Mouse (Mus musculus): ENCODE data around the gene Eif4a1.

GRCm38 (mm10) chr11:69685526-69686148 is 13.4 kb upstream of the Eif4a1 start, which contains the start of gene Tnfsf13:
- TF ChIP-seq POLR2A (IDR thresholded peaks at IDR 0.05; ENCODE audit: control insufficient read depth, extremely low read depth, insufficient read depth, low read length, poor library complexity) (no peak), CTCF (IDR thresholded peaks at IDR 0.05; ENCODE audit: borderline replicate concordance, control insufficient read depth, extremely low read depth, insufficient read depth, low read length, poor library complexity) (no peak)

Measured in thymus, adult 2 months (tissue).